Mouse (Mus musculus): ENCODE measurements around the gene Hdac5.
"Not testable (repeated sequence)": the region's sequence is repeated elsewhere in the genome, so short reads cannot be mapped to it uniquely, and the experiment has no call there.

The Hdac5 gene

GRCm38 (mm10) chr11:102185677-102186076, 44.3 kb downstream of the Hdac5 start:
- no peak for DNase-seq (ENCODE audit: low read depth, low spot score)

- peak; percentile 90 for DNase-seq (ENCODE audit: low read depth, low spot score)
These were observed 45.1 kb downstream of the Hdac5 start, which contains the start of gene Lsm12 for GRCm38 (mm10) chr11:102184646-102185495. TSS of gene Lsm12 (minus strand) at chr11:102185296.

- DNase-seq (ENCODE audit: low read depth, low spot score) = no peak
These were observed 45.7 kb downstream of the Hdac5 start for GRCm38 (mm10) chr11:102184253-102184645.

GRCm38 (mm10) chr11:102179836-102180235, 50.1 kb downstream of the Hdac5 start:
- no peak for DNase-seq (ENCODE audit: low read depth, low spot score)

GRCm38 (mm10) chr11:102168689-102169088, 61.3 kb downstream of the Hdac5 start:
- DNase-seq (ENCODE audit: low read depth, low spot score) = no peak

- no peak for DNase-seq (ENCODE audit: low read depth, low spot score)
These were observed 62.4 kb downstream of the Hdac5 start for GRCm38 (mm10) chr11:102167539-102167938.

- no peak for DNase-seq (ENCODE audit: low read depth, low spot score)
These were observed 63.8 kb downstream of the Hdac5 start for GRCm38 (mm10) chr11:102165971-102166722.

GRCm38 (mm10) chr11:102159781-102160180, 70.2 kb downstream of the Hdac5 start:
- DNase-seq (ENCODE audit: low read depth, low spot score) = no peak

- not testable (repeated sequence) for DNase-seq (ENCODE audit: low read depth, low spot score)
These were observed 71.9 kb downstream of the Hdac5 start for GRCm38 (mm10) chr11:102158024-102158423.

- no peak for DNase-seq (ENCODE audit: low read depth, low spot score)
These were observed 73.2 kb downstream of the Hdac5 start for GRCm38 (mm10) chr11:102156786-102157089.

GRCm38 (mm10) chr11:102156039-102156785, 73.8 kb downstream of the Hdac5 start, which contains the start of gene Tmem101:
TSS of gene Tmem101 (minus strand) at chr11:102156404.
- peak; percentile 86 for DNase-seq (ENCODE audit: low read depth, low spot score)

- no peak for DNase-seq (ENCODE audit: low read depth, low spot score)
These were observed 82.6 kb downstream of the Hdac5 start for GRCm38 (mm10) chr11:102147213-102147989.

- DNase-seq (ENCODE audit: low read depth, low spot score) = no peak
These were observed 83.4 kb downstream of the Hdac5 start for GRCm38 (mm10) chr11:102146531-102146930.

GRCm38 (mm10) chr11:102146005-102146404, 84.0 kb downstream of the Hdac5 start:
- no peak for DNase-seq (ENCODE audit: low read depth, low spot score)

GRCm38 (mm10) chr11:102145471-102146001, 84.4 kb downstream of the Hdac5 start, which contains the start of gene Nags:
TSS of gene Nags (plus strand) at chr11:102145513.
- DNase-seq (ENCODE audit: low read depth, low spot score) = no peak

GRCm38 (mm10) chr11:102144957-102145470, 85.0 kb downstream of the Hdac5 start:
- DNase-seq (ENCODE audit: low read depth, low spot score) = no peak
